Comparison of ENCODE assay signal across 8 mouse cellular contexts in genomic region chr1:153900860-153901730, GRCm38 (mm10). TPM values are rescaled to one million over a fixed set of nuclear protein-coding genes. Genes with fewer than 3 reads are reported as not detected.
DNase-seq lines count a peak whose midpoint lies in the region; ATAC-seq and TF ChIP-seq lines count a peak whose summit lies in the region.

No protein-coding gene starts in this region.

- H3K9ac ChIP-seq in ES-E14 (ENCODE audit: insufficient read depth, low read depth, low read length, poor library complexity, severe bottlenecking), result peak overlapping the region; percentile 84
- H3K9ac ChIP-seq in heart, embryonic 14.5 days (ENCODE audit: low read length), result peak overlapping the region; percentile 84
- peak overlapping the region; percentile 98 for H3K9ac ChIP-seq in stomach, postnatal 0 days (ENCODE audit: low read length)

- in situ Hi-C loops in ES-E14 (cut with MboI; ENCODE audit: low sequenced_read_pairs in 2 of 2, unreplicated experiment in 2 of 2), result no loop called here

- peak; percentile 31 for ATAC-seq in erythroblast, adult 5-6 weeks (replicated peaks; ENCODE audit: low FRiP score, poor library complexity, severe bottlenecking)
- no peak for ATAC-seq in heart, embryonic 14.5 days (ENCODE audit: insufficient number of reproducible peaks, insufficient read depth, low FRiP score, low read depth)
- peak; percentile 15 for ATAC-seq in megakaryocyte progenitor cell, adult 5-6 weeks (replicated peaks; ENCODE audit: poor library complexity)
- no peak for ATAC-seq in stomach, postnatal 0 days (ENCODE audit: low FRiP score, low TSS enrichment)

- H3K4me1 ChIP-seq in ES-E14 (ENCODE audit: control insufficient read depth in 2 of 2, insufficient read depth in 2 of 2, low read length in 2 of 2, poor library complexity in 1 of 2), result peaks cover 3 to 4% of the 10 kb centered on the region in 2 experiments; a peak in 1 of 4 replicates
- peaks cover 7 to 21% of the 10 kb centered on the region in 2 experiments; a peak in 3 of 4 replicates for H3K4me1 ChIP-seq in heart, embryonic 14.5 days (ENCODE audit: control insufficient read depth in 2 of 2, insufficient read depth in 2 of 2, low read length in 2 of 2)
- H3K4me1 ChIP-seq in stomach, postnatal 0 days (replicated peaks; ENCODE audit: control insufficient read depth, insufficient read depth), result peaks cover 3% of the 10 kb centered on the region

- 3% methylated on average over 25 of the region's 25 CpGs for WGBS in heart, embryonic 14.5 days
- 1% methylated on average over 25 of the region's 25 CpGs for WGBS in stomach, postnatal 0 days

- H3K4me2 ChIP-seq in heart, embryonic 14.5 days (ENCODE audit: low read length), result peak overlapping the region; percentile 82
- H3K4me2 ChIP-seq in stomach, postnatal 0 days (replicated peaks; ENCODE audit: low read depth), result peak overlapping the region; percentile 72

- H3K9me3 ChIP-seq in ES-E14 (ENCODE audit: control insufficient read depth, insufficient read depth, low read depth, low read length), result no peaks in the 10 kb centered on the region
- no peaks in the 10 kb centered on the region for H3K9me3 ChIP-seq in heart, embryonic 14.5 days (ENCODE audit: control insufficient read depth, low read length)
- no peaks in the 10 kb centered on the region for H3K9me3 ChIP-seq in stomach, postnatal 0 days (ENCODE audit: control insufficient read depth, low read length)

- peaks cover 30% of the 10 kb centered on the region for H3K36me3 ChIP-seq in ES-E14 (ENCODE audit: control insufficient read depth, insufficient read depth, low read length, poor library complexity, severe bottlenecking)
- peaks cover 35% of the 10 kb centered on the region for H3K36me3 ChIP-seq in heart, embryonic 14.5 days (ENCODE audit: control insufficient read depth, insufficient read depth, low read length)
- peaks cover 24% of the 10 kb centered on the region; the same call in 1 of the 2 replicates for H3K36me3 ChIP-seq in stomach, postnatal 0 days (ENCODE audit: control insufficient read depth, insufficient read depth, low read length)

- DNase-seq in ES-E14 (ENCODE audit: low read depth, low spot score), result no peak
- DNase-seq in adipocyte (ENCODE audit: low spot score), result peak; percentile 96
- DNase-seq in kidney, postnatal 36 days, result peak; percentile 62 to 72
- DNase-seq in stomach, postnatal 0 days (ENCODE audit: low spot score), result peak; percentile 52
- DNase-seq in layer of hippocampus, adult 11-12 months (ENCODE audit: low spot score), result no peak

- H3K27me3 ChIP-seq in heart, embryonic 14.5 days (ENCODE audit: control insufficient read depth, insufficient read depth, low read length), result no peaks in the 10 kb centered on the region
- no peaks in the 10 kb centered on the region for H3K27me3 ChIP-seq in stomach, postnatal 0 days (ENCODE audit: control insufficient read depth, insufficient read depth, low read length)

- peak overlapping the region; percentile 79 to 86 for H3K4me3 ChIP-seq in ES-E14 (ENCODE audit: insufficient read depth in 1 of 2, low read depth in 1 of 2, low read length in 2 of 2, poor library complexity in 1 of 2, severe bottlenecking in 1 of 2)
- H3K4me3 ChIP-seq in heart, embryonic 14.5 days (ENCODE audit: control insufficient read depth in 1 of 2, insufficient read depth in 1 of 2, low read depth in 1 of 2, low read length in 2 of 2), result peak overlapping the region; percentile 62 to 94
- H3K4me3 ChIP-seq in stomach, postnatal 0 days (ENCODE audit: low read depth, low read length), result peak overlapping the region; percentile 98

- no peak overlapping the region for H3K27ac ChIP-seq in ES-E14 (ENCODE audit: insufficient read depth, low read depth, low read length, poor library complexity, severe bottlenecking)
- peak overlapping the region in 1 of 2 experiments; percentile 89; a peak in 2 of 4 replicates for H3K27ac ChIP-seq in heart, embryonic 14.5 days (replicated peaks in 1 of 2; ENCODE audit: control insufficient read depth in 1 of 2, insufficient read depth in 1 of 2, low read depth in 2 of 2, low read length in 2 of 2)
- peak overlapping the region; percentile 97 for H3K27ac ChIP-seq in stomach, postnatal 0 days (replicated peaks)

- no peak for TF ChIP-seq EP300 in stomach, postnatal 0 days (optimal IDR thresholded peaks at IDR 0.05)

- no peak for TF ChIP-seq CTCF in stomach, postnatal 0 days (IDR thresholded peaks at IDR 0.05; ENCODE audit: low read depth)

TF ChIP-seq in ES-E14, 5 proteins besides CTCF, POLR2A, EP300 and RAD21:
- no peak for TF ChIP-seq HCFC1 (IDR thresholded peaks at IDR 0.05; ENCODE audit: borderline replicate concordance, insufficient read depth, low read length)
- no peak for TF ChIP-seq CHD2 (IDR thresholded peaks at IDR 0.05; ENCODE audit: low read depth, low read length)
- TF ChIP-seq MAFK (IDR thresholded peaks at IDR 0.05; ENCODE audit: insufficient read depth, low read depth, low read length), result no peak
- no peak for TF ChIP-seq ZNF384 (IDR thresholded peaks at IDR 0.05; ENCODE audit: low read depth, low read length)
- no peak for TF ChIP-seq ZC3H11A (IDR thresholded peaks at IDR 0.05; ENCODE audit: borderline replicate concordance, low read depth, low read length)

RNA-seq across cellular contexts. Expression of gene Teddm2, which starts 1.1 kb away (rescaled TPM):
- 0.62 and 0.63 TPM in 2 replicates for total RNA-seq in ES-E14 (2012; rRNA removed)
- total RNA-seq in erythroblast, adult 5-6 weeks (2015; ENCODE audit: low replicate concordance), result 1.9 and 4.4 TPM in 2 replicates
- 1.4 and 4.6 TPM in 2 replicates for total RNA-seq in erythroblast, adult 5-6 weeks (2017; ENCODE audit: low replicate concordance)
- polyA plus RNA-seq in heart, embryonic 14.5 days (2014; fragmentation: Nextera tagmentation; extraction: Ambion mirVana), result 0.35 and 0.49 TPM in 2 replicates
- total RNA-seq in megakaryocyte progenitor cell, adult 5-6 weeks (2015), result 0.05 and 0.10 TPM in 2 replicates
- 0.24 TPM in 1 of 2 replicates, not detected in the other for total RNA-seq in megakaryocyte progenitor cell, adult 5-6 weeks (2017)
- 0.80 and 0.85 TPM in 2 replicates for polyA plus RNA-seq in stomach, postnatal 0 days (2015; fragmentation: Nextera tagmentation; extraction: Ambion mirVana)

RNA-seq across cellular contexts. Expression of gene Glul, which starts 1.4 kb away (rescaled TPM):
- total RNA-seq in ES-E14 (2012; rRNA removed), result 107 TPM in 2 replicates
- total RNA-seq in erythroblast, adult 5-6 weeks (2015; ENCODE audit: low replicate concordance), result 121 and 129 TPM in 2 replicates
- total RNA-seq in erythroblast, adult 5-6 weeks (2017; ENCODE audit: low replicate concordance), result 206 and 340 TPM in 2 replicates
- 62.5 and 67.0 TPM in 2 replicates for polyA plus RNA-seq in heart, embryonic 14.5 days (2014; fragmentation: Nextera tagmentation; extraction: Ambion mirVana)
- total RNA-seq in megakaryocyte progenitor cell, adult 5-6 weeks (2015), result 32.1 and 35.2 TPM in 2 replicates
- total RNA-seq in megakaryocyte progenitor cell, adult 5-6 weeks (2017), result 46.2 and 55.2 TPM in 2 replicates
- polyA plus RNA-seq in stomach, postnatal 0 days (2015; fragmentation: Nextera tagmentation; extraction: Ambion mirVana), result 330 and 353 TPM in 2 replicates

RNA-seq across cellular contexts. Expression of gene Teddm1a, which starts 9.6 kb away (rescaled TPM):
- total RNA-seq in ES-E14 (2012; rRNA removed), result not detected in 2 replicates
- total RNA-seq in erythroblast, adult 5-6 weeks (2015; ENCODE audit: low replicate concordance), result not detected in 2 replicates
- total RNA-seq in erythroblast, adult 5-6 weeks (2017; ENCODE audit: low replicate concordance), result not detected in 2 replicates
- not detected in 2 replicates for polyA plus RNA-seq in heart, embryonic 14.5 days (2014; fragmentation: Nextera tagmentation; extraction: Ambion mirVana)
- total RNA-seq in megakaryocyte progenitor cell, adult 5-6 weeks (2015), result not detected in 2 replicates
- total RNA-seq in megakaryocyte progenitor cell, adult 5-6 weeks (2017), result not detected in 2 replicates
- polyA plus RNA-seq in stomach, postnatal 0 days (2015; fragmentation: Nextera tagmentation; extraction: Ambion mirVana), result not detected in 2 replicates

RNA-seq across cellular contexts. Expression of gene Teddm1b, which starts 26.9 kb away (rescaled TPM):
- total RNA-seq in ES-E14 (2012; rRNA removed), result 0.16 and 0.27 TPM in 2 replicates
- not detected in 2 replicates for total RNA-seq in erythroblast, adult 5-6 weeks (2015; ENCODE audit: low replicate concordance)
- total RNA-seq in erythroblast, adult 5-6 weeks (2017; ENCODE audit: low replicate concordance), result not detected in 2 replicates
- 0.12 TPM in 1 of 2 replicates, not detected in the other for polyA plus RNA-seq in heart, embryonic 14.5 days (2014; fragmentation: Nextera tagmentation; extraction: Ambion mirVana)
- not detected in 2 replicates for total RNA-seq in megakaryocyte progenitor cell, adult 5-6 weeks (2015)
- not detected in 2 replicates for total RNA-seq in megakaryocyte progenitor cell, adult 5-6 weeks (2017)
- polyA plus RNA-seq in stomach, postnatal 0 days (2015; fragmentation: Nextera tagmentation; extraction: Ambion mirVana), result 0.07 and 0.11 TPM in 2 replicates

RNA-seq across cellular contexts. Expression of gene Rgsl1, which starts 57.2 kb away (rescaled TPM):
- total RNA-seq in ES-E14 (2012; rRNA removed), result not detected in 2 replicates
- not detected in 2 replicates for total RNA-seq in erythroblast, adult 5-6 weeks (2015; ENCODE audit: low replicate concordance)
- not detected in 2 replicates for total RNA-seq in erythroblast, adult 5-6 weeks (2017; ENCODE audit: low replicate concordance)
- polyA plus RNA-seq in heart, embryonic 14.5 days (2014; fragmentation: Nextera tagmentation; extraction: Ambion mirVana), result not detected in 2 replicates
- total RNA-seq in megakaryocyte progenitor cell, adult 5-6 weeks (2015), result 0.59 TPM in 1 of 2 replicates, not detected in the other
- 0.42 TPM in 1 of 2 replicates, not detected in the other for total RNA-seq in megakaryocyte progenitor cell, adult 5-6 weeks (2017)
- 0.05 and 0.12 TPM in 2 replicates for polyA plus RNA-seq in stomach, postnatal 0 days (2015; fragmentation: Nextera tagmentation; extraction: Ambion mirVana)

Comparison
In these comparisons a context has a peak if more than half of its experiments do, and no peak if none do; other contexts are left out.
1. DNase-seq: peak in adipocyte (single experiment), kidney, postnatal 36 days (2 of 2) and stomach, postnatal 0 days (single experiment); none in ES-E14 (single experiment) and layer of hippocampus, adult 11-12 months (single experiment).
2. ATAC-seq: peak in erythroblast, adult 5-6 weeks (single experiment) and megakaryocyte progenitor cell, adult 5-6 weeks (single experiment); none in heart, embryonic 14.5 days (single experiment) and stomach, postnatal 0 days (single experiment).
3. Peak in every context shown above with its lines, with median percentiles within 50 percentile points of each other: H3K4me3 ChIP-seq and H3K9ac ChIP-seq.